Mouse (Mus musculus): Measurements from ENCODE around the gene Rrp7a.

DNA sequence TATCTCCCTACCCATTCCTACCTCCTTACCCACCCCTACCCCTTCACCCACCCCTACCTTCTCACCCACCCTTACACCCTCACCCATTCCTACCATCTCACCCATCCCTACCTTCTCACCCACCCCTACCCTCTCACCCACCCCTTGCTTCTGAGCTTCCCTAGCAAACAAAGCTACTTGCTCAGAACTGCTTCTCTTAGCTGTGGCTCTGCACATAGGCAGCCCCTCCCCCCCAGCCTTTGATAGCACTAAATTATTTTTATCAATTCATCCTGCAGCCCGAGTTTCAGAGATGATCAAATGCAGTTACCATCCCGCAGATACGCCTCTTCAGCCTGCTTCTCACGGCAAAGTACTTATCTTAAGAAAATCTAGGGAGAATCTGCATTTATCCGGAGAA, 39.1 kb downstream of the Rrp7a start:
- TF ChIP-seq ZC3H11A (IDR thresholded peaks at IDR 0.05; ENCODE audit: borderline replicate concordance, low read depth, low read length) (no peak), HCFC1 (IDR thresholded peaks at IDR 0.05; ENCODE audit: borderline replicate concordance, insufficient read depth, low read length) (no peak), MAFK (IDR thresholded peaks at IDR 0.05; ENCODE audit: insufficient read depth, low read depth, low read length) (no peak)

Data from ES-E14 (cell line).